Mouse (Mus musculus) liver, adult 2 months (tissue): ENCODE results near the gene Polh. TPM values are rescaled to one million over a fixed set of nuclear protein-coding genes. Genes with fewer than 3 reads are reported as not detected.

ENCODE experiments used
- DNase-seq: peaks from one replicate; pipeline ENCODE4 v3.0.0-alpha.2; 2011; ENCODE audit warnings: low read depth, low spot score; ENCODE audit errors: extremely low read depth
- H3K27ac ChIP-seq: fragments of 200-500 bp; replicated peaks from 2 replicates; pipeline ENCODE4 v1.5.1; 2012; ENCODE audit warnings: low read depth, mild to moderate bottlenecking, control low read depth, inconsistent platforms, low read length; ENCODE audit not compliant: insufficient read depth
- H3K27me3 ChIP-seq: fragments of 200-500 bp; 2 replicates; pipeline ENCODE4 v1.6.1; 2012; ENCODE audit warnings: mild to moderate bottlenecking, moderate library complexity, low read length, inconsistent platforms; ENCODE audit not compliant: control insufficient read depth, insufficient read depth
- H3K36me3 ChIP-seq: fragments of 200-500 bp; 2 replicates; pipeline ENCODE4 v1.6.1; 2012; ENCODE audit warnings: low read length, inconsistent platforms; ENCODE audit not compliant: control insufficient read depth, insufficient read depth
- H3K4me1 ChIP-seq: fragments of 200-500 bp; 2 replicates; pipeline ENCODE4 v1.6.1; 2011; ENCODE audit warnings: low read length; ENCODE audit not compliant: control insufficient read depth, insufficient read depth
- H3K4me3 ChIP-seq: fragments of 200-500 bp; 2 replicates; pipeline ENCODE4 v1.5.1; 2011; ENCODE audit warnings: low read depth, mild to moderate bottlenecking, control low read depth, low read length, moderate library complexity; ENCODE audit not compliant: insufficient read depth
- H3K79me2 ChIP-seq: fragments of 200-500 bp; 2 replicates; pipeline ENCODE4 v1.6.1; 2012; ENCODE audit warnings: inconsistent platforms, mild to moderate bottlenecking, low read length, moderate library complexity; ENCODE audit not compliant: control insufficient read depth, insufficient read depth
- H3K9ac ChIP-seq: fragments of 200-500 bp; 2 replicates; pipeline ENCODE4 v1.6.1; 2012; ENCODE audit warnings: low read depth, mild to moderate bottlenecking, control low read depth, inconsistent platforms, low read length
- CTCF ChIP-seq: fragments of 200-500 bp; IDR thresholded peaks from 2 replicates; pipeline ENCODE4 v1.5.1; 2011; ENCODE audit warnings: low read depth, low read length, control low read depth
- POLR2A ChIP-seq: fragments of 200-500 bp; IDR thresholded peaks from 2 replicates; pipeline ENCODE4 v1.6.1; 2011; ENCODE audit warnings: low read length, control low read depth; ENCODE audit not compliant: insufficient read depth; ENCODE audit errors: extremely low read depth
- WGBS: fragments of 180-500 bp; shearing (Covaris S2); methylation state at CpG from one replicate; pipeline ENCODE4 v1.1.7; 2018; 5-methylcytosine and 5-hydroxymethylcytosine counted together
- polyA plus RNA-seq: library from polyadenylated mRNA; depleted of rRNA; stranded (reverse); fragments of >200 nt; gene quantifications from 2 replicates; pipeline ENCODE4 v1.2.3, GENCODE M21; 2012
- total RNA-seq: library from RNA; depleted of rRNA; stranded (reverse); fragments of >200 nt; gene quantifications from 2 replicates; pipeline ENCODE4 v1.2.3, GENCODE M21; 2014

The Polh gene
- total and polyA plus RNA-seq, 2 experiments: 2.4 to 5.3 TPM

DNA sequence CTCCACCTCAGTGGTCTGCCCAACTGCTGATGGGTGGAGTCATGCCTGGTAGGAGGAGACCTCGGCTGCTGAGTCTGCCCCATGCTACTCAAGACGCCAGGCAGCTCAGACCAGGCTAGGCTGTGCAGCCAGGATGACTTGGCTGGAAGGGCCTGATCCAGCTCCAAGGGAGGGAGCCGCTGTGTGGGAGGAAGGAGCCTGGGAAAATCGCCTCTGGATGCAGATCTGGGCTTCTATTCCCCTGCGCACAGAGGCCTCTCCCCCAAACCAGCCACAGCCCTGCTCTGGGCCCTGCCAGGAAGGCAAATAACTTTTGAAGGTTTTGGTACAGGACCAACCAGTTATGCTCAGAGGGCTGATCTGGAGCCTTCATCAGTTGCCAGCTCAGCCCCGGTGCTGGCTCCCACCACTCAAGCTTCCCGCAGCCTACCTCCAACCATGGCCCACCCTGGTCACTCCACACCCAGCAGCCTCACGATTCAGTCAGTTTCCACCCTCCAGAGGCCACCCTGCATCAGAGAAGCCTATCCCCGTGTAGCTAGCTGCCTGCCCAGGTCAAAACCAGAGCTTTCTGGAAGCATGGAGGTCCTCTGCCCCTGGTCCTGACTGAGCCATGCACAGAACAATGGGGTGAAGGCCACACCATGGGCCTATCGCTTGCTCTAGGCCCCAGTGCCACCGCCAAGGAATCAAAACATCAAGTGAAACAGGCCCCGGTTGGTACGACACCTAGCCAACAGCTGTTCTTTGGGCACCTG lies 72.5 kb downstream of the Polh start:
- Histone ChIP-seq H3K36me3 (peaks cover 9% of the 10 kb centered on the region; the same call in 1 of the 2 replicates), H3K4me3 (no peak overlapping the region), H3K79me2 (no peaks in the 10 kb centered on the region), H3K4me1 (no peaks in the 10 kb centered on the region; the same call in 1 of the 2 replicates), H3K27me3 (no peaks in the 10 kb centered on the region), H3K27ac (no peak overlapping the region), H3K9ac (no peak overlapping the region)
- DNase-seq: no peak
- no peak for TF ChIP-seq CTCF
- no peak for TF ChIP-seq POLR2A
- 66% methylated on average over 13 of the region's 13 CpGs for WGBS

DNA sequence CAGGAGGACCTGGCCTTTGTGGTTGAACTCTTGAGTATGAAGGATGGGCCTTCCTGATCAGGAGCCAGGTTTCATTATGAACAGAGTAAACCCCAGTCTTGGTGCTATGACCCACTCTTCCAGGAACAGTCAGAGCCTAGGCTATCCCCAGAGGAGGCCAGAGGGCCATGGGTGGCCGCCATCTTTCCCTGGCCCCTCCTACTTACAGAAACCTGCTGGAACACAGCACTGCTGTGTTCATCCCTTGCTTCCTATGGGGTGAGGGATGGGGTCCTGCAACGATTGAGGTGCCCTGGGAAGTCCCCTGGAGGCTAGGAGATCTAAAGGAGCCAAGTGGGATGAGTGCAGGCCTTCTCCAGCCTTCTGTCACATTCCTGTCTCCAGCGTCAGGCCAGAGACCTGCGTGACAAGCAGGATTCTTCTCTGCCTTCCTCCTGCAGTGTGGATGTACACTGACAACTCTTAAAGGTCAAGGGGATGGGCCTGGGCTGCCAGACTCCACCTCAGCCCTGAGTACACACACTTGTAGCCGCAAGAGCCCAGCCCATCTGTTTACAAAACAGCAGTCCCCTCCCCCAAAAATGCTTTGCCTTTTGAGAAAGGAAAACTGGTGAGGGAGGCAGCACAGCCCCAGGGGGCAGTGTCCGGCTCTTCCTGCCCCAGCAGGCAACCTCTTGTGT lies 74.5 kb downstream of the Polh start:
- Histone ChIP-seq H3K9ac (no peak overlapping the region), H3K4me1 (peaks cover 6% of the 10 kb centered on the region; the same call in 1 of the 2 replicates), H3K4me3 (no peak overlapping the region), H3K79me2 (no peaks in the 10 kb centered on the region), H3K27me3 (no peaks in the 10 kb centered on the region), H3K36me3 (peaks cover 11% of the 10 kb centered on the region; the same call in 1 of the 2 replicates), H3K27ac (no peak overlapping the region)
- TF ChIP-seq CTCF (no peak), POLR2A (no peak)
- DNase-seq: no peak
- WGBS: 81% methylated on average over 6 of the region's 6 CpGs

DNA sequence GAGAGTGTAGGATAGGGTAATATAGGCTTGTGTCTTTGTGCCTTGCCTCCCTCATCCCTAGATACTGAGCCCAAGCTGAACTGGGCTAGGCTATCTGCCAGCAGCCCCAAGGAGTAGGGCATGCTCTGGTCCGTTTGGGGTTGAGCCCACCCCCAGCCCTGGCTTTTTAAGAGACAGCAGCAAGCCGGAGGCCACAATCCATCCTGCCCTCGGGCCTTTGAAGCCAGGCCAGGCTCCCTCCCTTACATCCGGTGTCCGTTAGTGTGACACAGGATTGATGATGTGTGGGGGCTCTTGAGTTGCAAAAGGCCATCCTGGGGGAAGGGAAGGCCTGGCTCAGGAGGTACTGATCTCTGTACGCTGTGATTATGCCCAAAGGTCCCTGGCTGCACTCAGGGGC lies 75.8 kb downstream of the Polh start:
- H3K9ac ChIP-seq: no peak overlapping the region
- H3K27me3 ChIP-seq: no peaks in the 10 kb centered on the region
- no peak for DNase-seq
- TF ChIP-seq CTCF (no peak), POLR2A (no peak)
- H3K79me2 ChIP-seq: no peaks in the 10 kb centered on the region
- WGBS: 86% methylated on average over 6 of the region's 6 CpGs
- H3K4me1 ChIP-seq: peaks cover 6% of the 10 kb centered on the region; the same call in 1 of the 2 replicates
- no peak overlapping the region for H3K27ac ChIP-seq
- H3K36me3 ChIP-seq: peaks cover 12% of the 10 kb centered on the region; the same call in 1 of the 2 replicates
- no peak overlapping the region for H3K4me3 ChIP-seq

DNA sequence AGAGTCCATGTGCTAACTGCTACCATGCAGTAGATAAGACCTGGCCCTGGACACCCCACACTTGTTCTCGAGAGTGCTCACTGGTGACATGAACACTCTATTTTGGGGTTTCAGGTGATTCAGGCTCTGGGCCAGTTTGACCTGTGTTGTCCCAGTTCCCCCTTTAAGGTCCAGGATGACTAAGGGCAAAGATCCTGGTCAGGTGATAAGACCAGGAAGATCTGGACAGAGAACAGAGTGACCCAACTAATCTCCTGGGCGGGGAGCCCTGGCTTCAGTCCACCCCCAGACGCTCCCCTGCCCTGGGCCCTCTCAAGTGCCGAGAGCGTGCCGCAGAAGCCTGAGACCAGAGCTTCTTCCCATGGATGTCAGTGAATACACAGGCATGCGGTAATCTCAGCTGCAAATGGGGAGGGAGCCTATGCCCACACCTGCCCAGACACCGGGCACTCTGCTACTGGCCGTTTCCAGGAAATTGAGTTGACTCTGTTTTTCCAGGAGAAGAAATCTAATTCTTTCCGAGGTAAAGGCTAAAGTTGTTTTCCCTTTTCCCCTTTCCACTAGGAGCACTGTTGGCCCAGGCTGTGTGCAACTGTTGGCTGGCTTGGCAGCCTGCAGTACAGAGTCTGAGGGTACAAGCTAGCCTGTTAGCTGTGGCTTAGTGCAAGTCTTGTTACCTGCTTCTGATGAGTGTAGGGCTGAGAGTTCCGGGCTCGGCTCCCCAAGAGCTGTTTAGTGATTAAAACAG lies 78.3 kb downstream of the Polh start:
- Histone ChIP-seq H3K27me3 (no peaks in the 10 kb centered on the region), H3K4me1 (peaks cover 6% of the 10 kb centered on the region; the same call in 1 of the 2 replicates), H3K36me3 (peaks cover 13% of the 10 kb centered on the region; the same call in 1 of the 2 replicates), H3K9ac (peak overlapping the region; percentile 31; the same call in 1 of the 2 replicates), H3K4me3 (no peak overlapping the region), H3K79me2 (no peaks in the 10 kb centered on the region), H3K27ac (peak overlapping the region; percentile 79)
- TF ChIP-seq CTCF: peak; percentile 40
- no peak for TF ChIP-seq POLR2A
- 37% methylated on average over 12 of the region's 12 CpGs for WGBS
- DNase-seq: peak; percentile 88

DNA sequence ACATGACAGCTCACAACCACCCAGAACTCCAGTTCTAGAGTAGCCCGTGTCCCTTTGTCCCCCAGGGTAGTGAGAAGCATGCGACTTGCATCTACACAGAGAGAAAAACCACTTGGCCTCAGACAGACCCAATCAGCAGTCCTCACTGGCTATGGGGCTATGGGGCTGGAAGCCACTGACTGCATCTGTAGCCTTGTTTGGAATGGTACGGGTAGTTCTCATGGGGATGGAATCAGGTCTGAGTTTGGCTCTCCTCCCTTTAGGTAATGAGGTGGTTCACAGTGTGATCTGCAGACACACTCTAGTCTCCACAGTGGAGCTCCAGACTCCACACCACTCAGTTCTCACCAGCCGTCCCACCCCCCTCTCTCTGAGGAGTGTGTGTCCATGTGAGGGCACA lies 79.2 kb downstream of the Polh start:
- DNase-seq: no peak
- no peak overlapping the region for H3K9ac ChIP-seq
- peaks cover 6% of the 10 kb centered on the region; the same call in 1 of the 2 replicates for H3K4me1 ChIP-seq
- no peak overlapping the region for H3K4me3 ChIP-seq
- peak overlapping the region; percentile 79 for H3K27ac ChIP-seq
- 96% methylated on average over 4 of the region's 4 CpGs for WGBS
- no peaks in the 10 kb centered on the region for H3K27me3 ChIP-seq
- H3K79me2 ChIP-seq: no peaks in the 10 kb centered on the region; the same call in 1 of the 2 replicates
- H3K36me3 ChIP-seq: peaks cover 15% of the 10 kb centered on the region; the same call in 1 of the 2 replicates
- no peak for TF ChIP-seq CTCF
- TF ChIP-seq POLR2A: no peak
